Mouse (Mus musculus) kidney, postnatal 14 days (tissue): ENCODE results near the gene 1700020A23Rik.
"Not testable (repeated sequence)": the region's sequence is repeated elsewhere in the genome, so short reads cannot be mapped to it uniquely, and the experiment has no call there.

ENCODE experiments used
- DNase-seq: peaks from one replicate; pipeline ENCODE4 v3.0.0; 2022; ENCODE audit warnings: mixed read lengths

The 1700020A23Rik gene

DNA sequence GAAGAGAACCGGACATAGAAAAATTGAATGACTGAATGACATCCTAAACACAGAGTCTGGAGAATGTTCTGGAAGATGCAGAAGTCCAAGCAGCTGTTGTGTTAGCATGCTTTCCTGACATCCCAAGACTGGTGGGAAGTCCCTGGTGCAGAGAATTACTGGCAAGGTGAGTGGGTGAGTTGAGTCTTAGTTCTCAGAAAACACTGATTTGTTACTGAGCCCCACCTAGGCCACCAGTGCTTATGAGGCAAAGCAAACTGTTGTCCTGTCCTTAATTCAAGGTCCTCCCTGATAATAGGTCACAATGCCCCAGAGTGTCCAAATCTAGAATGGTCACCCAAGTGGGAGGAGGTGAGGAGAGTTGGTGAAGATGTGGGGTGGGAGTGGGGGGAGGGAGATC is at the start of gene 1700020A23Rik, which contains the start of gene Gm28372:
TSS of gene 1700020A23Rik (plus strand) at position 321 of the 400 bp plus-strand sequence.
TSS of gene Gm28372 (plus strand) at position 301 of the 400 bp plus-strand sequence.
- DNase-seq: no peak

DNA sequence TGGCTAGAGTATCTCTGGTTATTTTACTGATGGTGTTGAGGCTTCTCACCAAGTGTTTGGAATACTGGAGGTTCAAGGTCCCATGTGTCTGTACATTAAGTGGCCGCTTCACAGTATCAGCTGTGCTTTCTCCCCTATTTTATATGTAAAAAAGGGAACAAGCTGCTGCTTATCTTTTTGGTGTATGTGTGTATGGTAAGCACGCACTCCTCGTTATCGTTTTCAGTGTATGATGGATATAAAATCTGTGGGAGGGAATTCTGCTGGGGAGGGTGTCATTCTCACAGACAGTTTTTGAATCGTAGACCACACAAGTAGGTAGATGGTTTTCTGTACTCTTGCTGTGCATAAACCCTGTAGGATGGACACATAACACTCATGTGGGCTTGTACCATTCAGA is 47.5 kb upstream of the 1700020A23Rik start:
- DNase-seq: no peak

GRCm38 (mm10) chr2:130358852-130359251 is 46.2 kb upstream of the 1700020A23Rik start:
- DNase-seq: no peak

GRCm38 (mm10) chr2:130362511-130363026 is 42.5 kb upstream of the 1700020A23Rik start:
- peak; percentile 69 for DNase-seq

DNA sequence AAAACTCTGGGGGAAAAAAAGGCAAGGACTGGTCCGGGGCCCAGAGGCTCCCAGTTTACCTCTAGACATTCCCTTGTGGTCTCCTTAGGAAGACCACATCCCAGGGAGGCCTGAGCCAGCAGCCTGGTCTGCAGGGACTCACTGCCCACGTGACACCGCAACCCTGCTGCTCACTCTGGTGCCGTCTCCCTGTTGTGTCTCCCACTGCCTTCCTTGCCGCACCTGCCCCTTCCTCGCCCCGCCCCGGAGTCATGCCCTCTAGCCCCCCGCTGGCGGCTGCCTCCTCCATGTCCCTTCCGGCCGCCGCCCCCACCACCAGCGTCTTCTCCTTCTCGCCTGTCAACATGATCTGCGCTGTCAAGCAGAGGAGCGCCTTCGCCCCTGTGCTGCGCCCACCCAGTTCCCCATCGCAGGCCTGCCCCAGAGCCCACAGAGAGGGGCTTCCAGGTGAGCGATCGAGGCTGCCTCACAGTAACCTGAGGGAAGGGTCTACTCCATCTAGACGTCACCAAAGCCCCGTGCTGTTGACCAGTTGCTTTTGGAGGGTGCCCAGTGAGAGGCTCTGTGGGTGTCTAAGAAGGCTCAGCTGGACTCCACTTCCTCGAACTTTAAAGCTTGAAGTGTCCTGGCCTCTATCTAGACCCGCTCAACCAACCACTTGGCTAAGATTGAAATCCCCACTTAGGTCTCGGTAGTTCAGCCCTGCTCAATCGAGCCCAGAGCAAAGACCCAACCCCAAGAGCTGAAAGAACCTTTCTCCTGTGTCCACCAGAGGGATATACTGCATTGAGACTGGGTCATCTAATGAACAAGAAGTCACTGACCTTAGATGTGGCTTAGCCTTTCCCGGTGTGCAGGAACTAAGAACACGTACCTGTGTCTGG is 39.6 kb upstream of the 1700020A23Rik start:
- DNase-seq: peak; percentile 27

DNA sequence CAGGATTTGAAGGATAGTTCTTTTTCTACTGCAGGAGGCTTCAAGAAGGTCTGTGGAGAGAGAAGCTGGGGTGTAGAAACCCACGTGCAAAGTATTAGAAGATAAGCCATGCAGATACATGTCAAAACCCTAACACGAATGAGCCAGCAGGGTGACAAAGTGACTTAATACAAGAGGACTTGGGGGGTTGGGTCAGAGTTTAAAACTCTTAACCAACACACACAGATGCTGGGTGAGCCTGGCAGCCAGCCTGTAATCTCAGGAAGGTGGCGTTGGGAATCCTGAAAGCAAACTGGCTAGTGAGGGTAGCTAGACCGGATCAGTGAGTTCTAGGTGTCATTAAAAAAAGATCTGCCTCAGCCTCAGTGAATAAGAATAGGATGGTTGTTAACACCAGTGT is 37.7 kb upstream of the 1700020A23Rik start:
- no peak for DNase-seq

DNA sequence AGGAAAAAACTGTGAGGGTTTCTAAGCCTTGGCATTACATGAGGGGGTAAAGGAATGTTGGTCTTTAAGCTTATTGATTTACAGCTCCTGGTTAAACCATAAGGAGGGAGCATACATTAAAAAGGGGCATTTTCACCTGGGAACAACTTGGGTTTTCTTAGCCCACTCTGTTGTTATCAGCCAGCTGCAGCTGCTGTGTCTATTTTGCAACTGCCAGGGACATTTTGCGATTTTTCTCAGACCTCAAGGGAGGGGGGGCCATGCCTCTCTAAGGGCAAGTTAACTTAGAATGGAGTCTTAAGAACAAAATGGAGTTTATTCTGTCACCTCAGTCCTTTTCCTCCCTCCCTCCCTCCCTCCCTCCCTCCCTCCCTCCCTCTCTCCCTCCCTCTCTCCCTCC is 32.0 kb upstream of the 1700020A23Rik start:
- DNase-seq: not testable (repeated sequence)

- DNase-seq: no peak
Observed at GRCm38 (mm10) chr2:130374951-130375350, 30.1 kb upstream of the 1700020A23Rik start.

DNA sequence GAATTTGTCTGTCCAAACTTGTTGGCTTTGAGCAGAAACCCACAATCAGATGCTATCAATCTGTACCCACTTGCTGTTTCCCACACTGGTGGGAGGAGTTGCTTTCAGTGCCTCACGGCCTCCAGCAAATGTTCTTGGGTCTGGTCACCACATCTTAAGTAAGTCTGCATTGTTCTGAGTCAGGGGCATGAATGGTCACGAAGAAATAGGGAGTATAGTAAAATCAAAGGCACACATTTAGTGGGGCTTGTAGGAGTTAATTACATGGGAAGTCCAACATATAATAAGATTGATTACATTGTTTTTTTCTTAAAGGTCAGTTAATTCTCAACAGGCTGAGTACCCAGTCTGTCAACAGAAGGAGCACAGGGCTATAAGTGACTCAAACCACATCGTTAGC is 21.9 kb upstream of the 1700020A23Rik start:
- no peak for DNase-seq

DNA sequence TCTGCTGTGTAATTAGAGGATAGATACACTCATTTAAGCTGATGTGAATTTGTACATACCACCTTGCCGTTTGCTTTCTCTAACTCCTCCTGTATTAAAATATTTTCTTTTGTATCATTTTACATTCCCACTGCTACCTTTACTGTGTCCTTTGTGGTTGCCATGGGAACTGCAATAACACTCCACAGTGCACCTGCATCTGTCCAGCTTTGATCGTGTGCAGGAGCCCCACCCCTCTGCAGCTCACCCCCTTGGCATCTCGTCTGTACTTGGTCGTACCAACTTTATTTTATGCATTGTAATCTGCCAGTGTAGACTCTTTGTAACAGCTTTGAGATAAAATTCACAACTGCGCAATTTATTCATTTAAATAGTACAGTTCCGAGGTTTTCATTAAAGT is 21.2 kb upstream of the 1700020A23Rik start:
- no peak for DNase-seq

DNA sequence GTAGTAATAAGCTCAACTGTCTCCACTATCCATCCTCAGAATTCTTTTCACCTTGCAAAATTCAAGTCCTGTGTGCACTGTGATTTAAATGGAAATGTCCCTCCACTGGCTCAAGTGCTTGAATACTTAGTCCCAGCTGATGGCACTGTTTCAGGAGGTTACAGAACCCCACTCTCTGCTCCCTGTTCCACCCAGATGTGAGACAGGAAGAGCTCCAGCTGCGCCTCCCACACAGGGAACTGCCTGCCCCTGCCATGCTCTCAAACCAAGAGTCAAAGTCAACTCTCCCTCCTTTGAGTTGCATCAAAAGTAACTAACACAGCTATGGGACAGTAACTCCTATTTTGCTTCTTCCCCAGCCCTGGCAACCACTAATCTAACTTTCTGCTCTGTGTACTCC is 18.8 kb upstream of the 1700020A23Rik start:
- DNase-seq: no peak

- DNase-seq: no peak
Observed at GRCm38 (mm10) chr2:130388796-130389195, 16.3 kb upstream of the 1700020A23Rik start.

DNA sequence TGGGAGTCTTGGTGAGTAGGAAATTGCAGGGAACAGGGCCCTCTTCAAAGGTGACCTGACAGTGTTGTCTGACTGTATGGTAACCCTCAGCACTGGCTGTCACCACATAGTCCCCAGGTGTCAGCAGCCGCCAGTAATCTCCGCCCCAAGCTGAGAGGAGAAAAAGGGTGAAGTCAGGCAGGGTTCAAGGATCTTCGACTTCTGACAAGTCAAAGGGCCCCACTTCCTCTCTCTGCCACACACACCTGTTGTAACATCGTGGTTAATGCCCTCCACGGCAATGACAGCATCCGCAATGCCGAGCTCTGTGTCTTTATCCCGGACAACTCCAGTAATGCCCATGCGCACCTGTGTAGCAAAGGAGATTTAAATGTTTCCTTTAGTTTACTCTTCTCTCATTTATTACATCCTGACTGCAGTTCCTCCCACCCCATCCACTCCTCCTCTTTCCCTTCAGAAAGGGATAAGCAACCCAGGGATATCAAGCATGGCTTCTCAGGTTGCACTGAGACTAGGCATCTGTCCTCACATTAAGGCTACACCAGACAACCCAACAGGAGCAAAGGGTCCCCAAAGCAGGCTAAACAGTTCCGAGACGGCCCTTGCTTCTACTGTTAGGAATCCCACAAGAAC is 13.9 kb upstream of the 1700020A23Rik start:
- DNase-seq: no peak

- DNase-seq: no peak
Observed at GRCm38 (mm10) chr2:130392836-130393235, 12.2 kb upstream of the 1700020A23Rik start.

- DNase-seq: no peak
Observed at GRCm38 (mm10) chr2:130395696-130396095, 9.4 kb upstream of the 1700020A23Rik start.

DNA sequence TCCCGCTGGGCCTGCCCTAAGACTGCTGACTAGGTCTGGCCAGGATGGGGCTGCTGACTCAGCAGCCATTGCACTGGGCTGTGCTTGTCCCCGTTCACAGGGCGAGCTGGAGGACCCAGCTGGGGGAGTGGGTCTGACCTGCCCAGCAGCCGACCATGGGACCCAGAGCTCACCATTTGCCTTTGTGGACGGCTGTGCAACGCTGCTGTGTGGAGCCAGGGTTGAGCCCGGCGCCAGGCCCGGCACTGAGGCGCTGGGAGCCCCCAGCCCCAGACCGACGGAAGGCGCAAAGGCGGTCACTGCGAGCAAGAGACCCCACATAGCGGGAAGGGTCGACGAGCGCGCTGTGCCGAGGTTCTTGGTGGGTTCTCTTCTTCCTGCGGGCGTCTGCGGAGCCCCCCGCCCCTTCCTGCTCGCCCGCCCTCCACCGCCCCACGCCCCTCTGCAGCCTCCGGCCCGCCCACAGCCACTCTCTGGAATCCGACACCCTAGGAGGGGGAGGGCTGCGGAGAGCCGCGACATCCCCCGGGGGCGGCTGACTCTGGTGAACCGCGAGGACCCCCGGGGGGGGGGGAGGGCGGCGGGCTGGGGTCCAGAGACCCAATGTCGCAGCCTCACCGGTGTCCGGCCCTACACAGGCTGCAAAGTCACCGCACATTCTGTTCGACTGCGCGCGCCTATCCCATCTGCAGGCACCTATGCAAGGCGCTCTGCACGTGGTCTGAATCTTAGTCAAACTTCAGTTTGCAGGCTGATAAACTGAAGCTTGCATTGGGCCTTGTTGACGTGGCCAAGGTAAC is 7.7 kb upstream of the 1700020A23Rik start, which contains the start of gene Cpxm1:
TSS of gene Cpxm1 (minus strand) at position 389 of the 800 bp plus-strand sequence.
- DNase-seq: peak; percentile 34

- DNase-seq: peak; percentile 11
Observed at GRCm38 (mm10) chr2:130398091-130398490, 7.0 kb upstream of the 1700020A23Rik start.

DNA sequence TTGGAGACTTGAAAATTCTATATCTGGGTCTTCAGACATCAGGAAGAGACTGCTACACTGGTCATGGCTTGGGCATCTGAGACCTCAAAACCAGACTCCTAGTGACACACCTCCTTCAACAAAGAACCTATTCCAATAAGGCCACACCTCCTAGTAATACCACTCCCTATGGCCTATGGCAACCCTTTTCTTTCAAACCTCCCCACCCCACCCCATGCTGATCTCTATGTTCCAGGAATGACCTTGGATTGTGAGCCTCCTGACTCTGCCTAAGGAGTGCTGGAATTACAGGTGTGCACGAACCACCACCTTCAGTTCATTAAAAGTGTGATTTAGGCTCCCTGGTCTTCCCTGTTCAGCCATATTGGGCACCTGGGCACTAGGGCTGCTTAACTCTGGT is 5.0 kb upstream of the 1700020A23Rik start:
- no peak for DNase-seq

- no peak for DNase-seq
Observed at GRCm38 (mm10) chr2:130401891-130402290, 3.2 kb upstream of the 1700020A23Rik start.

DNA sequence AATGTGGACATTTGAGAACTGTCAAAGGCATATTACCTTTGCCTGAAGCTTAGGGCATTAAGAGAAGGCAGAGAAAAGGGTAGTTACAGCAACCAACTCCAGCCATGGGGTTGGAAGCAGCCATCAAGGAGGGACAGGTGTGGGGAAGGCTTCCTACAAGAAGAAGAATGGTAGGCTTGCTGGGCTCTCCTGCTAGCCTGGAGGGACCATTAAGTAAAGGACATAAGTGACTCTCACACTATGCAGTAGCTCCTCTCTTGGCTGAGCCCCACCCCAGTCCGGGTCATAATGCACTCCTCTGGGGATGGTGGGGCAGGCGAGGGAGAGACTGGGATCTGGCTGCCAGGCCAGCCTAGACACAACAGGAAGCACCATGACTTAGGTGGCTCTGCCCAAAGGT is 1.1 kb downstream of the 1700020A23Rik start, which contains the start of gene Tmem239:
TSS of gene Tmem239 (plus strand) at position 301 of the 400 bp plus-strand sequence.
- no peak for DNase-seq

DNA sequence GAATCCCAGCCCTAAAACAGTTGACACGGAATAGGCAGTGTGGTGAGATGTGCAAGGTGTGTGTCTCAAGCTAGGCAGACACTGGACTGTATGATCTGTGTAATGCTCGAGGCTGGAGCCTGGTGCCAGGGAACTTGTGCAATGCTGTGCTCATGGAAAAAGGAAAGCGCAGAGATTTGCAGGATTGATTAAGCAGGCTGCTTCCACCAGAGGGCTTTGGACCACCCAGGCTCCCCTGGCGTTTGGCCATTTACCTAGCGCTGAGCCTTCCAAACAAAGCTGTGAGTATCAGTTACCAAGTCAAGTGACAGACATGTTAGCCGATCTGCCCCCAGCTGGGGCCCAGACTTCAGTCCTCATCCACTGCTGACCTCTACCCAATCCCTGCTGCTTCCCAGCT is 3.1 kb downstream of the 1700020A23Rik start:
- DNase-seq: no peak
